Mouse (Mus musculus) v-Abl transformed pro-B cells (cell line): ENCODE measurements around the gene Sgsm3.

Source experiments
- in situ Hi-C, 2 experiments: fragments of 400-800 bp; cut with MboI; formaldehyde crosslinking; loops; one replicate each; pipeline ENCODE4 v1.15.1; 2025; ENCODE audit not compliant: unreplicated experiment in 2 of 2

Sgsm3 gene

DNA sequence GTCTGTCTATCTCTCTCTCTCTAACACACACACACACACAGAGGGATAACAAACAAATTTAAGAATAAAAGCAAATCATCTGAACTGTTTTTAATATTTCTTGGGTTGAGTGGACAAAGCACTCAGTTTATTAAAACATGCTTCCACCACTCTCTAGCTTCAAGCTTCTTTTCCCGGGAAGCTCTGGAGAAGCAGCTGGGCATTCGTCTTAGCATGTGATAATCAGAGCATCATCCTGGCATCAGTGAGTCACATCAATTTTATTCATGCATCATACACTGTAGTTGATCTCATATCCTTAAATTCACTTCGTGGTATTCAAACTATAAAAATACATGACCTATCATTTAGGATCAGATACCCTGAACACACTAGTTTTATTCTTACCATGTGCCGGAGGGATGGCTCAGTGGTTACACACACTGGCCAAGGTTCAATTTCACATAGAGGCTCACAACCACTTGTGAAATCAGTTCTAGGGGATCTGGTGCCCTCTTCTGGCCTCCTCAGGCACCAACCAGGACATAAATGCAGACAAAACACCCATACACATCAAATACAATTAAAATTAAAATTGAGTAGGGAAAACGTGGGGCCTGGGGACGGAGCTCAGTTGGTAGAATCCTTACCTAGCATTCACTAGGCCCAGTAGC, 72.0 kb downstream of the Sgsm3 start:
- in situ Hi-C loops: loop anchor here (5.0 to 10.0 kb wide), 5 partner anchors 32 to 785 kb away; partner anchors contain the start of gene Rps19bp1 (in 1 of the 2)

DNA sequence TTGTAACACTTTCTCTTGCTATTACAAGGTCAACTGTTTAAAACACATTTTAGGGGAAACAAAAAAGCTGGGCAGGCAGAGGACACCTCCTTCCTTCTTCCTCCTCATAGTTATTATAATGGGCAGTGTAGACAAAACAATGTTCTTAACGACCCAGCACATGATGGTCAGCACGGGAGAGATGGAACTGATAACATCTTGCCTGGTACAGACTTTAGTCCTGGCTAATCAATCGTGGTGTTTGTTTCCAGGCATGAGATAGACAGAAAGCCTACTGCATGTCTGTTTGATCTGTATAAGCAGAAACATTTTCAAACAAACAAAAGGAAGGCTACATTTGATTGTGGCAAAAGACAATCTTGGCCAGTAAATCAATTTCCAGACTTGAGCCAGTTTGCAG, 72.9 kb downstream of the Sgsm3 start:
- in situ Hi-C loops: loop anchor here in 1 of 2 experiments (5.0 kb wide), 2 partner anchors 33 to 343 kb away; no protein-coding TSS in a partner anchor

DNA sequence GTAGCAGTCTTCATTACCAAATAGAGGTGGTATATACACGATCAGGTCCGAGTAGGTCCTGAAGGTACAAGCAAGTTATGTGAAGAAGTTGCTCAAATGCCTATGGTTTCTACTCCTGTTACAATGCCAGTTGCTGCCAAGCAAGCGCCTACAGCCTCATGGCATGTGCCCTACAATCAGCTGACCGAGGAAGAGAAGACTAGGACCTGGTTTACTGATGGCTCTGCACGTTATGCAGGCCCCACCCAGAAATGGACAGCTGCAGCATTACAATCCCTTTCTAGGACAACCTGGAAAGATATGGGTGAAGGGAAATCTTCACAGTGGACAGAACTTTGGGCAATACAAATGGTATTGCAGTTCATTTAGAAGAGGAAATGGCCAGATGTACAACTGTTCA, 74.9 kb downstream of the Sgsm3 start:
- in situ Hi-C loops: loop anchor here in 1 of 2 experiments (5.0 kb wide), 2 partner anchors 35 to 345 kb away; no protein-coding TSS in a partner anchor

DNA sequence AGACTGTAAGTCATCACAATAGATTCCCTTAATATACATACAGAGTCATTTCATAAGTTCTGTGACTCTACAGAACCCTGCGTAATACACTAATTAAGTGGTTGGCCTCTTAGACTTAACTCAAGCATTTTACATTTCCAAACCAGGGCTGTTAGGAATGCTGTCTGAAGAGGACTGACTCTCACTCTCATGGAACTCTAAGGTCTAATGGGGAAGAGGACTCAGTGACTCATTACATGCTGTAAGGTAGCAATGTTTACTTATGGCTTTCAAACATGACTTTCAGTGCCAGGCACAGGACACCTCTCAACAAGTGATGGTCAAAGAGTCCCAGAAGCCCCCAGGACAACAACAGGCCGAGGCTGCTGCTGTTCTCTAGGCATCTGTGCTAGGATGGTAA, 77.9 kb downstream of the Sgsm3 start:
- in situ Hi-C loops: no loop called here

DNA sequence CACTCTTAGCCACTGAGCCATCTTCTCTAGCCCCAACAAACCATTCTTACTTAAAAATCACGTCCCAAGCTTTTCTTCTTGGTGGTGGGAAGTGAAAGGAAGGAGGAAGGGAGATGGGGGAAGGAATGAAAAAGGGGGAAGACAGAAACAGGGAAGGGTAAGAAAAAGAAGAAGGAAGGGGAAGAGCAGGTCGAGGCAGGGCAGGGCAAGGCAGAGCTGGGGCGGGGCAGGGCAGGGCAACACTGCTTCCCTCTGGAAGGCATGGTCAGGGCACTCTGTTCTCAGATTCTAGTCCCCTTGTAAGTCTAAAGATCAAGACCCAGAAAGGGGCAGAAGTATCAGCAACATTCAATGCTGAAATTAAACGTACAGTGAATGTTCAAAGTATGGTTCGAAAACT, 80.2 kb downstream of the Sgsm3 start:
- in situ Hi-C loops: no loop called here

DNA sequence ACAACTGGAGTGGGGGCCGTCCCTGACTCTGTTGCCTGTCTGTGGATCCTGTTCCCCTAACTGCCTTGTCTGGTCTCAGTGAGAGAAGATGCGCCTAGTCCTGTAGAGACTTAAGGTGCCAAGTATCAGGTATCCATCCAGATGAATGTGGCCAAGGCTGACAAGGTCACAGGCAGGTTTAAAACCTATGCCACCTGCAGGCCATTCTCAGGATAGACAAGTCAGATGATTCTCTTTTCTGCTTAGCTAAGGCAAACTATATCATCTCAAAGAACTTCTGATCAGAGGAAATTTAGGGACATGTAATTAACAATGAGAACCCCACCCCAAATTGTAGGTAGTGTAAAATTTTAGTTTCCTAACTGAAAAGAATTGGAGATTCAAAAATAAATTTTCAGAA, 83.4 kb downstream of the Sgsm3 start:
- in situ Hi-C loops: no loop called here
